Mouse (Mus musculus) adrenal gland, adult 2 months (tissue): ENCODE results near the gene Thg1l. TPM values are rescaled to one million over a fixed set of nuclear protein-coding genes. Genes with fewer than 3 reads are reported as not detected.

ENCODE experiments used
- DNase-seq: peaks from one replicate; pipeline ENCODE4 v3.0.0; 2021
- polyA plus RNA-seq: library from polyadenylated mRNA; depleted of rRNA; stranded (reverse); fragments of >200 nt; gene quantifications from 2 replicates; pipeline ENCODE4 v1.2.3, GENCODE M21; 2012; rRNA removed
- total RNA-seq, 2 experiments: library from RNA; stranded (reverse); gene quantifications; 2 replicates each; pipeline ENCODE4 v1.2.3; 2021

Thg1l gene
- total and polyA plus RNA-seq, 3 experiments, result 4.6 to 17.8 (median 16.9) TPM

GRCm38 (mm10) chr11:45927456-45927855 is 27.8 kb downstream of the Thg1l start:
- DNase-seq, result peak; percentile 43

- peak; percentile 82 for DNase-seq
Measured at GRCm38 (mm10) chr11:45926640-45927082, 28.6 kb downstream of the Thg1l start.

- DNase-seq, result no peak
Measured at GRCm38 (mm10) chr11:45925436-45925835, 29.9 kb downstream of the Thg1l start.

GRCm38 (mm10) chr11:45921480-45921898 is 33.8 kb downstream of the Thg1l start:
- no peak for DNase-seq

- DNase-seq, result no peak
Measured at GRCm38 (mm10) chr11:45921026-45921425, 34.3 kb downstream of the Thg1l start.

GRCm38 (mm10) chr11:45918836-45919235 is 36.5 kb downstream of the Thg1l start:
- DNase-seq, result peak; percentile 70

DNA sequence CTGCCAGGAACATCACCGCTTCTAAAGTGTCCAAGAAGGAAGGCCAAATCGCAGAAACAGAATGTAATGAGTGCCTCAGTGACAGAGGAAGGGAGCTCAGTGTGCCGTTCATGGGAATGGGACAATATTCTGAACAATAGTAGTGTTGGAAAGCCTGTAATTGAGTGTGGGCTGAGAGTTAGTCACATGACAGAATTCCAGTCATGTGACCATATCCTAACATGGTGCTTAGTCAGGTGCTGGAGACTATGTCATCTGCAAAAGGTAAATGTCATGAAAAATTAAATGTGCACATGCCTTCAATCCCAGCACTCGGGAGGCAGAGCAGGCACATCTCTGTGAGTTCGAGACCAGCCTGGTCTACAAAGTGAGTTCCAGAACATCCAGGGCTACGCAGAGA is 37.3 kb downstream of the Thg1l start:
- no peak for DNase-seq

DNA sequence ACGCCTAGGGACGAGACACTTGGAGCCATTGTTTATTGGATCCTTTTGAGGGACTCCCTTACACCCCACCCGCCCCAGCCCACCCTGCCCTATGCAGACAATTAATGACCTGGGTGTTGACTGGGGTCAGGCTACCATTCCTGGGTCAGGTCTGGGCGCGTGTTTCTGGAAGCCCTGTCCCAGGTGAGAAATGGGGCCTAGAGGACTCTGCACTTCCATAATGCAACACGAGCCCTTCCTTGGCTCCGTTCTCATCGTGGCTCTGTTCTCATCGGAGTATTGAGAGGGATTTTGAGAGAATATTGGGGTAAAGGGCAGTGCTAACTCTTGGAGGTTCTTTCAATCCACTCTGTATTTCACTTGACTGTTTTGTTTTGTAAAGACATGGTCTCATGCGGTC is 39.1 kb downstream of the Thg1l start:
- no peak for DNase-seq

GRCm38 (mm10) chr11:45910701-45911100 is 44.6 kb downstream of the Thg1l start:
- no peak for DNase-seq

GRCm38 (mm10) chr11:45908894-45909293 is 46.4 kb downstream of the Thg1l start:
- no peak for DNase-seq

DNA sequence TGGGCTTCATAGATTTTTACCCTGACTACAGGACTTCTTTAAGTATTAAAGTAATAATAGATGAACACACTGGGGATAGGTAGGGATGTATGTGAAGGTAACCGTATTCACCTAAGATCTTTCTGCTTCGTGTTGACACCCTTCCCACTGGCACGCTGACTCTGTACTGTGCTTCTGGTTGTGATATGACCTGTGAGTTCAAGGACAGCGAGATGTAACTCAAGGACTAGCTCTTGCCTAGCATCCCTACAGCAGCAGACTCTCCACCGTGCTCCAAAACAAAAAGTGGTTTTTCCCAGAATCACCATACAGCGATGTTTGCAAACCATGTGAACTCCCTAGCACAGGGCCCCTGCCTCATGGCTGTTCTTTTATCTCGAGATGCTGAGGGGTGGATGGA is 47.2 kb downstream of the Thg1l start:
- no peak for DNase-seq

GRCm38 (mm10) chr11:45907301-45907700 is 48.0 kb downstream of the Thg1l start:
- DNase-seq, result no peak

GRCm38 (mm10) chr11:45906109-45906786 is 49.0 kb downstream of the Thg1l start:
- no peak for DNase-seq

DNA sequence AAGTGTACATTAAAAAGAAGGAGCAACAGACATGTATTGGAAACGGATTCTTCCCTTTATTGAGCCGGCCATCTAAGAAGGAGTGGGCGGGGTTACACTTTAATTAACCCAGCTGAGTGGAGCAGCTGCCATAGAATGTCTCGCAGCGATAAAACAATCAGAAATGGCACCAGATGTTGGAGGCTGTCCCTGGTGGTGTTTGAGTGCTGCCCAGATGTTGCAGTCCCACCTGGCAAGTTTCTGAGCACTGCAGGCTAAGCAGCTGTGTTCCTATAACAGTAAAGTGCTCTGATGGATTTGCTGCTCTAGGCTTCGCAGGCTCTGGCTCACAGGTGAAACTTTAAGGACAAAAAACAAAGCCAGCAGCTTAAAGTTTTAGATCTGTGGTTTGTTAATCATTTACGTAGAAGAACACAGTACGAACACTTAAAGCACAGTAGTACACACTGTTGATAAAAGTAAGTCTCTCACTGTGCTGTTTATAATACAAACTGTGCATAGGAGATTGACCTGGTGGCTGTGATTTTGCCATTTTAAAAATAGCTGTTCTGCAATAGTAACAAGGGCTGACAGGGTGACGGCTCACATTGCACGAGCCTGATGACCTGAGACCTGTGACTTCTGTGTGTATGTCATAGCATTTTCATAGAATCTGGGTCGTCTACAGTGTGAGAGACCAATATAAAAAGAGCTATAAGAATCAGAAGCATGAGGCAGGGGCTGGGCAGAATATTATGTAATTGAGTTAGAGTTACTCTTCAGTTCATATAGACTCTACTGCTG is 54.9 kb downstream of the Thg1l start:
- DNase-seq, result no peak

- no peak for DNase-seq
Measured at GRCm38 (mm10) chr11:45897392-45897791, 57.9 kb downstream of the Thg1l start.

Other genes starting within 250 kb of the Thg1l start
- gene Clint1, start 103.4 kb downstream of the Thg1l start, total RNA-seq, result 10 to 100 TPM; 61.2 to 99.1 TPM
- gene Clint1, start 103.4 kb downstream of the Thg1l start, polyA plus RNA-seq, result 26.1 and 41.4 TPM in 2 replicates
- 10 to 100 TPM in 1 of 2 experiments, 1 to 10 TPM in 1; 7.0 to 19.1 TPM for gene Lsm11, start 10.6 kb downstream of the Thg1l start, total RNA-seq
- 4.8 and 6.9 TPM in 2 replicates for gene Lsm11, start 10.6 kb downstream of the Thg1l start, polyA plus RNA-seq
- gene Sox30, start 24.8 kb upstream of the Thg1l start, total RNA-seq, result under 1 TPM; 0.14 to 0.28 TPM
- gene Sox30, start 24.8 kb upstream of the Thg1l start, polyA plus RNA-seq, result 0.21 and 0.25 TPM in 2 replicates
- 1 to 10 TPM in 1 of 2 experiments, under 1 TPM in 1; 0.92 to 3.5 TPM for gene Gm12166, start 96.8 kb upstream of the Thg1l start, total RNA-seq
- 7.5 and 14.5 TPM in 2 replicates for gene Gm12166, start 96.8 kb upstream of the Thg1l start, polyA plus RNA-seq
- 1 to 10 TPM; 2.6 to 6.7 TPM for gene Adam19, start 100.5 kb upstream of the Thg1l start, total RNA-seq
- 2.9 and 3.8 TPM in 2 replicates for gene Adam19, start 100.5 kb upstream of the Thg1l start, polyA plus RNA-seq
- gene Nipal4, start 211.0 kb upstream of the Thg1l start, total RNA-seq, result not detected
- gene Nipal4, start 211.0 kb upstream of the Thg1l start, polyA plus RNA-seq, result 0.04 and 0.07 TPM in 2 replicates